8 mouse cellular contexts compared by ENCODE assay signal in the genomic region with DNA sequence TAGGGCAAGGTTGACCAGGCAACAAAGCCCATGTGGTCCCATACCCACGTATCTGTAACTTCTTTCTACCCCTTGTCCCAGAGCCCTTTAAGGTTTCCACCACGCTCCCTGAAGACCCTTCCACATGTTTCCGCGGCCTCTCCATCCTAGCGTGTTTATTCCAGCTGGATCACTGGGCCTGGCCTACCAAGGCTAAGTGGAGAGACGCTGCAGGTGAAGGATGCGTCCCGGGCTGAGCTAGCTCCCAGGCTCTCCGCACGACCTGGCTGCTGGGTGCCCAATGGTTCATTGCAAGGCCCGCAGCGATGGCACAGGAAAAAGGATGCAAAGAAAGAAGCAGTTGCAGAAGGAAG. TPM values are rescaled to one million over a fixed set of nuclear protein-coding genes. Genes with fewer than 3 reads are reported as not detected.
DNase-seq lines count a peak whose midpoint lies in the region; ATAC-seq lines count a peak whose summit lies in the region.

No protein-coding gene starts in this region.

- WGBS in kidney, embryonic 16.5 days: 12% methylated on average over 12 of the region's 12 CpGs
- WGBS in embryonic facial prominence, embryonic 10.5 days: 9% methylated on average over 12 of the region's 12 CpGs
- 4% methylated on average over 12 of the region's 12 CpGs for WGBS in hindbrain, embryonic 14.5 days
- WGBS in midbrain, embryonic 14.5 days: 2% methylated on average over 12 of the region's 12 CpGs

- peak overlapping the region; percentile 65 for H3K4me3 ChIP-seq in kidney, embryonic 16.5 days (ENCODE audit: low read length)
- H3K4me3 ChIP-seq in embryonic facial prominence, embryonic 10.5 days: peak overlapping the region; percentile 90
- H3K4me3 ChIP-seq in hindbrain, embryonic 14.5 days (replicated peaks; ENCODE audit: low read length): peak overlapping the region; percentile 69
- peak overlapping the region; percentile 84 for H3K4me3 ChIP-seq in midbrain, embryonic 14.5 days (replicated peaks; ENCODE audit: low read depth, low read length)

- H3K36me3 ChIP-seq in kidney, embryonic 16.5 days (ENCODE audit: insufficient read depth, low read length): no peaks in the 10 kb centered on the region
- H3K36me3 ChIP-seq in embryonic facial prominence, embryonic 10.5 days (replicated peaks): no peaks in the 10 kb centered on the region
- no peaks in the 10 kb centered on the region for H3K36me3 ChIP-seq in hindbrain, embryonic 14.5 days (replicated peaks; ENCODE audit: control insufficient read depth, insufficient read depth)
- H3K36me3 ChIP-seq in midbrain, embryonic 14.5 days (ENCODE audit: control insufficient read depth, insufficient read depth, low read length): no peaks in the 10 kb centered on the region

- H3K4me1 ChIP-seq in kidney, embryonic 16.5 days (ENCODE audit: insufficient read depth, low read length): peaks cover 4% of the 10 kb centered on the region; the same call in 1 of the 2 replicates
- peaks cover 24% of the 10 kb centered on the region for H3K4me1 ChIP-seq in embryonic facial prominence, embryonic 10.5 days
- peaks cover 43% of the 10 kb centered on the region for H3K4me1 ChIP-seq in hindbrain, embryonic 14.5 days (replicated peaks; ENCODE audit: control insufficient read depth, insufficient read depth, low read length)
- H3K4me1 ChIP-seq in midbrain, embryonic 14.5 days (ENCODE audit: control insufficient read depth, insufficient read depth, low read length): peaks cover 43% of the 10 kb centered on the region

- H3K9ac ChIP-seq in kidney, embryonic 16.5 days (replicated peaks; ENCODE audit: low read length): peak overlapping the region; percentile 80
- H3K9ac ChIP-seq in hindbrain, embryonic 14.5 days: peak overlapping the region; percentile 80
- H3K9ac ChIP-seq in midbrain, embryonic 14.5 days (replicated peaks; ENCODE audit: low read length): peak overlapping the region; percentile 90

- no peak for ATAC-seq in kidney, embryonic 16.5 days (ENCODE audit: low FRiP score, low TSS enrichment)
- ATAC-seq in hindbrain, embryonic 14.5 days (ENCODE audit: low FRiP score): peak; percentile 58; the same call in 1 of the 2 replicates
- ATAC-seq in midbrain, embryonic 14.5 days (ENCODE audit: low FRiP score, low TSS enrichment): peak; percentile 64
- ATAC-seq in activated CD4-positive, CD25-positive, alpha-beta regulatory T cell, adult 4 months: no peak

- H3K27me3 ChIP-seq in kidney, embryonic 16.5 days (ENCODE audit: insufficient read depth, low read length): no peaks in the 10 kb centered on the region
- peaks cover 13% of the 10 kb centered on the region; the same call in 1 of the 2 replicates for H3K27me3 ChIP-seq in embryonic facial prominence, embryonic 10.5 days (replicated peaks; ENCODE audit: low read depth, poor library complexity, severe bottlenecking)
- no peaks in the 10 kb centered on the region for H3K27me3 ChIP-seq in hindbrain, embryonic 14.5 days (ENCODE audit: control insufficient read depth, insufficient read depth, low read length)
- no peaks in the 10 kb centered on the region for H3K27me3 ChIP-seq in midbrain, embryonic 14.5 days (ENCODE audit: control insufficient read depth, insufficient read depth, low read length)

- no peak overlapping the region for H3K27ac ChIP-seq in kidney, embryonic 16.5 days (ENCODE audit: low read length)
- peak overlapping the region; percentile 94 for H3K27ac ChIP-seq in embryonic facial prominence, embryonic 10.5 days (replicated peaks)
- H3K27ac ChIP-seq in hindbrain, embryonic 14.5 days: peak overlapping the region; percentile 94
- H3K27ac ChIP-seq in midbrain, embryonic 14.5 days (replicated peaks; ENCODE audit: low read depth, low read length): peak overlapping the region; percentile 94

- intact Hi-C loops in left cerebral cortex, postnatal 14 days (cut with DNase I): no loop called here

- H3K4me2 ChIP-seq in kidney, embryonic 16.5 days (replicated peaks; ENCODE audit: low read depth, low read length): peak overlapping the region; percentile 87
- peak overlapping the region; percentile 79 for H3K4me2 ChIP-seq in hindbrain, embryonic 14.5 days (replicated peaks)
- peak overlapping the region; percentile 84 for H3K4me2 ChIP-seq in midbrain, embryonic 14.5 days (ENCODE audit: low read length)

- no peaks in the 10 kb centered on the region for H3K9me3 ChIP-seq in kidney, embryonic 16.5 days (ENCODE audit: low read length)
- no peaks in the 10 kb centered on the region for H3K9me3 ChIP-seq in embryonic facial prominence, embryonic 10.5 days
- no peaks in the 10 kb centered on the region for H3K9me3 ChIP-seq in hindbrain, embryonic 14.5 days (ENCODE audit: control insufficient read depth, low read length)
- H3K9me3 ChIP-seq in midbrain, embryonic 14.5 days (ENCODE audit: control insufficient read depth, low read length): no peaks in the 10 kb centered on the region

- no peak for DNase-seq in kidney, postnatal 14 days
- DNase-seq in embryonic facial prominence, embryonic 10.5 days (ENCODE audit: low spot score): no peak
- no peak for DNase-seq in hindbrain, embryonic 14.5 days (ENCODE audit: low spot score)
- no peak for DNase-seq in midbrain, embryonic 14.5 days
- no peak for DNase-seq in left cerebral cortex, postnatal 14 days (ENCODE audit: low spot score in 2 of 2)
- no peak for DNase-seq in embryo, embryonic 11 days

RNA-seq across cellular contexts. Expression of a gene that starts 0.3 kb away (rescaled TPM):
- 8.4 and 8.8 TPM in 2 replicates for polyA plus RNA-seq in kidney, embryonic 16.5 days (2015; fragmentation: Nextera tagmentation; extraction: Ambion mirVana)
- polyA plus RNA-seq in embryonic facial prominence, embryonic 10.5 days (2016; fragmentation: Nextera tagmentation; extraction: Ambion mirVana): 19.2 and 21.3 TPM in 2 replicates
- polyA plus RNA-seq in hindbrain, embryonic 14.5 days (2014; fragmentation: Nextera tagmentation; extraction: Ambion mirVana): 28.1 and 33.4 TPM in 2 replicates
- polyA plus RNA-seq in midbrain, embryonic 14.5 days (2014; fragmentation: Nextera tagmentation; extraction: Ambion mirVana): 37.0 and 41.5 TPM in 2 replicates
- total RNA-seq in left cerebral cortex, postnatal 14 days (2021): 10 to 100 TPM; 36.0 to 38.9 TPM
- 1 to 10 TPM; 4.5 to 5.7 TPM for polyA plus RNA-seq in activated CD4-positive, CD25-positive, alpha-beta regulatory T cell, adult 4 months (2017; shearing (Covaris generic))

Comparison
In these comparisons a context has a peak if more than half of its experiments do, and no peak if none do; other contexts are left out.
1. ATAC-seq: peak in hindbrain, embryonic 14.5 days (single experiment) and midbrain, embryonic 14.5 days (single experiment); none in kidney, embryonic 16.5 days (single experiment) and activated CD4-positive, CD25-positive, alpha-beta regulatory T cell, adult 4 months (single experiment).
2. Peak in every context shown above with its lines, with median percentiles within 50 percentile points of each other: H3K4me2 ChIP-seq, H3K4me3 ChIP-seq and H3K9ac ChIP-seq.